Mouse (Mus musculus) forebrain, embryonic 10.5 days (tissue): ENCODE measurements around the gene Klrb1. TPM values are rescaled to one million over a fixed set of nuclear protein-coding genes. Genes with fewer than 3 reads are reported as not detected.
"Not testable (repeated sequence)": the region's sequence is repeated elsewhere in the genome, so short reads cannot be mapped to it uniquely, and the experiment has no call there.

Experiments
- DNase-seq: peaks from one replicate; pipeline ENCODE4 v3.0.0-alpha.2; 2017; ENCODE audit warnings: low spot score; ENCODE audit errors: extremely low spot score
- H3K27ac ChIP-seq: fragments of 300-500 bp; sonication (generic); 2 replicates; pipeline ENCODE4 v1.5.1; 2016; ENCODE audit warnings: mild to moderate bottlenecking
- H3K27me3 ChIP-seq: fragments of 300-500 bp; sonication (generic); 2 replicates; pipeline ENCODE4 v1.6.1; 2016; ENCODE audit warnings: mild to moderate bottlenecking; ENCODE audit not compliant: poor library complexity, severe bottlenecking
- H3K36me3 ChIP-seq: fragments of 300-500 bp; sonication (generic); replicated peaks from 2 replicates; pipeline ENCODE4 v1.6.1; 2016; ENCODE audit warnings: mild to moderate bottlenecking, moderate library complexity
- H3K4me1 ChIP-seq: fragments of 300-500 bp; sonication (generic); 2 replicates; pipeline ENCODE4 v1.6.1; 2016
- H3K4me3 ChIP-seq: fragments of 300-500 bp; sonication (generic); 2 replicates; pipeline ENCODE4 v1.5.1; 2016; ENCODE audit warnings: mild to moderate bottlenecking, moderate library complexity
- H3K9me3 ChIP-seq: fragments of 300-500 bp; sonication (generic); 2 replicates; pipeline ENCODE4 v1.6.1; 2016; ENCODE audit warnings: mild to moderate bottlenecking, moderate library complexity
- WGBS: fragments of 180-500 bp; shearing (Covaris S2); methylation state at CpG from one replicate; pipeline ENCODE4 v1.1.7; 2016; 5-methylcytosine and 5-hydroxymethylcytosine counted together
- polyA plus RNA-seq: library from polyadenylated mRNA; unstranded; fragments of >200 nt; fragmentation: Nextera tagmentation; extraction: Ambion mirVana; gene quantifications from 2 replicates; pipeline ENCODE4 v1.2.1, GENCODE M21; 2016

Gene Klrb1
- not detected in 2 replicates for polyA plus RNA-seq

DNA sequence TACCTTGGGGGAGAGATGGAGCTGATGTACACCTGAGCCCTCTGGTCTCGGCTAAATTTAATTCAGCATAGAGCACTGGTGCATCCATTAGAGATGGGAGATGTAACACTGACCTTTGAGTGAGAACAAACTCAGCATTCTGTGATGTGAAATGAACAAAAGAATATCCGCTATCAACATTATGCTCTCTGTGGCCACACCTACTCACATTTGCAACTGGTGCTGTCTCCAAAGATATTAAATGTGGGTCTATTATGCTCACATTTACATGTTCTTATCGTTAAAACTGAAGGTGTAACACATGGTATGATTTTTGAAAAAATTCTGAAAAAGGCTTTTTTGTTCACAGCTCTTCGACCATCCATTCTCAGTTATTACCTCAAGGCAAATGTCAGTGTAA is at the start of gene Klrb1:
Gene Klrb1, minus strand, starts transcription at position 101 of the 400 bp plus-strand sequence.
- WGBS: 86% methylated on average over 4 of the region's 4 CpGs
- Histone ChIP-seq H3K27ac (no peak within 1 kb of the TSS), H3K36me3 (no peaks in the 10 kb centered on the region), H3K9me3 (no peaks in the 10 kb centered on the region), H3K27me3 (no peaks in the 10 kb centered on the region), H3K4me1 (no peaks in the 10 kb centered on the region), H3K4me3 (no peak within 1 kb of the TSS)
- no peak for DNase-seq

DNA sequence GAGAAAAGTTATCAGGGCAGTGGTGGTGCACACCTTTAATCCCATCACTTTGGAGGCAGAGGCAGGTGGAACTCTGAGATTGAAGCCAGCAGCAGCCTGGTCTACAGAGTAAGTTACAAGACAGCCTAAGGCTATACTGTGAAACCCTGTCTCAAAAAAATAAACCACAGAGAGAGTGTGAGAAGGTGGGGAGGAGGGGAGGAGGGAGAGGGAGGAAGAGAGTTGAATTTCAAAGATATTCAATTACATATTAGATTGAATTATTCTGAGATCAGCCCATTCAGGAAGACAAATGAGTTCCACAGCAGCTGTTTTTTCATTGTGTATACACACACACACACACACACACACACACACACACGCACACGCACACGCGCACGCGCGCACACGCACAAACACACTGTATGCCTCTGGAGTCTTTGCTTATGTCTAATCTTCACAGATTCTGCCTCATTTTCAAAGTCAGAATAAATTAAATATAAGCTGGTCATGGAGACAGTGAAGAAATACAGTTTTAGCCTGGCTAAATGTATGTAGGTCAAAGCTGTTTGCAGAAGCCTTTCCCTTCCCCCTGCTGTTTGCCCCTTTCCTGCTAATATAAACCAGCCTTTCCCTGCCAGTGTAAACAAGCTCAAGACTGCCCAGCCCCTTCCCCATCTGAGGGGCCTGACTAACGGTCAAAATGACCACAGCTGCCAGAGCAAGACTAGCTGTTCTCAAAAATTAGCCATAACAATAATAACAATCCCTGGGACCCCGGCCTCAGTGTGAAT is 46.8 kb upstream of the Klrb1 start:
- Histone ChIP-seq H3K9me3 (peaks cover 15% of the 10 kb centered on the region; the same call in 1 of the 2 replicates), H3K27ac (0 out of 2 replicates have a peak overlapping the region, but pooled peaks have one; percentile 25), H3K27me3 (no peaks in the 10 kb centered on the region), H3K4me3 (no peak overlapping the region), H3K4me1 (peaks cover 14% of the 10 kb centered on the region), H3K36me3 (no peaks in the 10 kb centered on the region)
- WGBS: 80% methylated on average over 10 of the region's 10 CpGs
- DNase-seq: peak; percentile 30

DNA sequence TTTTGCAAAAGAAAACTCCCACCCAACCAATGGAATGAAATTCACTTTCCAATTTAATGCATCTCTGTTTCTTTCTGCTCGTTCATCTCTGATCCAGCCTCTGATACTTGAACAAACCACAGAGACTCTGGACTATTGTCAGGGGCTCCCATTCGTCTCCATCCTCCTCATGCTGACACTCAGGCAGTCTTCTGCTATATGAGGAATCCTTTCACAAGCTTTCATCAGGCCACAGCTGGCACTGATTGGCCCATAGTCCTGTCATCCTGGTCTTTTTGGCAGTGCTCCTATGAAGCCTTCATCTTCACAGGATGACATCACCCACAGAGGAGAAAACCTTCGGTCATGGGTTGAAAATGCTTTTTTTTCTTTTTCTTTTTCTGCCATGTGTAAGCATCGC is 45.2 kb upstream of the Klrb1 start:
- Histone ChIP-seq H3K27me3 (no peaks in the 10 kb centered on the region), H3K9me3 (peaks cover 3% of the 10 kb centered on the region; the same call in 1 of the 2 replicates), H3K27ac (no peak overlapping the region), H3K4me3 (no peak overlapping the region), H3K4me1 (peaks cover 23% of the 10 kb centered on the region), H3K36me3 (no peaks in the 10 kb centered on the region)
- 87% methylated on average over 4 of the region's 4 CpGs for WGBS
- no peak for DNase-seq

DNA sequence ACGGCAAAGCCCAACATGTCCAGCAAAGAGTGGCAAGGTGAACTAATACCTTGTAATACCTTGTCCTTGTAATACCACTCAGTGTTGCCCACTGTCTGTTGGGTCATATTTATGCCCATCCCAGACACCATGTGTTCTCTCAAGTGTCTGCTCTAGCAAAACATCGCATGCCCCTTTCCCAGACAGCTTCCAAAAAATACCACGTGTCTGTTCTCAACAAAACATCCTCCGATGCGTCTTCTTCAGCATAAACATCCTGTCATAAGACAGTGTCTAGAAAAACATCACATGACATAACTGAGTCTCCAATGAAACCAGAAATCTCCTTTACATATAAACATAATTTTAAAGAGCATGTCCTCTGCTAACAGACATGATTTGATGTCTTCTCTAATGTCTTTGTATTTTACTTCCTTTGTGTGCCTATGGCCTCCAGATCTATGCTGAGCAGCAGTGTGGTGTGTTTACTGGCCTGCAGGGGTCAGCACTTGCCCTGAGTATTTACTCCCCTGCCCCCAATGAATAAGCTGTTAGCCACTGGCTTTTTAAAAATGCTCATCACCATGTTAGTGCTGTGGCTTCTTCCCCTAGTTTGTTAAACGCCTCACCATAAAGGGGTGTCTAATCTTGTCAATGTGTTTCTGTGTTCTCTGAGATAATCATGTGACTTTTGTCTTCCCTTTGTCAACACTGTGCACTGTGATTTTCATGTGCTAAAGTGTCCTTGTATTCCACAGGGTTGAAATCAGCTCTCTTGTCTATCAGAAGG is 43.8 kb upstream of the Klrb1 start:
- not testable (repeated sequence) for H3K9me3 ChIP-seq, H3K36me3 ChIP-seq, H3K27ac ChIP-seq, H3K27me3 ChIP-seq, H3K4me3 ChIP-seq
- WGBS: 70% methylated on average over 6 of the region's 6 CpGs
- DNase-seq: peak; percentile 48
- H3K4me1 ChIP-seq: peaks cover 25% of the 10 kb centered on the region

DNA sequence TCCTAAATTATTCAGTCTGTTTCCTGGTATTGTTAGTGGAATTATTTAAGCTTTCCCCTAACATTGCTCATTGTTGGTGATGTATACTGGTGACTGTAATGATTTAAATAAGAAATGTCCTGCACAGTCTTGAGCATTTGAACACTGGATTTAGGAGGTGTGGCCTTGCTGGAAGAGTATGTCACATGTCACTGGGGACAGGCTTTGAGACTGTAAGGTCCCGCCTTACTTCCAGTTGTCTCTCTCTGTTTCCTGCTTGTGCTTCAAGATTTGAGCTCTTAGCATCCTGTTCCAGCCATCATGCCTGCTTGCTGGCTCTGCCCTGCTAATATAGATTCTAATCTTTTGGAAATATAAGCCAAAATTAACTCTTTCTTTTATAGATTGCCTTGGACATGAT is 42.4 kb upstream of the Klrb1 start:
- 92% methylated on average over 1 of the region's 1 CpGs for WGBS
- peaks cover 27% of the 10 kb centered on the region for H3K4me1 ChIP-seq
- H3K36me3 ChIP-seq: no peaks in the 10 kb centered on the region
- no peak overlapping the region for H3K4me3 ChIP-seq
- DNase-seq: no peak
- no peaks in the 10 kb centered on the region for H3K9me3 ChIP-seq
- no peak overlapping the region for H3K27ac ChIP-seq
- H3K27me3 ChIP-seq: no peaks in the 10 kb centered on the region

DNA sequence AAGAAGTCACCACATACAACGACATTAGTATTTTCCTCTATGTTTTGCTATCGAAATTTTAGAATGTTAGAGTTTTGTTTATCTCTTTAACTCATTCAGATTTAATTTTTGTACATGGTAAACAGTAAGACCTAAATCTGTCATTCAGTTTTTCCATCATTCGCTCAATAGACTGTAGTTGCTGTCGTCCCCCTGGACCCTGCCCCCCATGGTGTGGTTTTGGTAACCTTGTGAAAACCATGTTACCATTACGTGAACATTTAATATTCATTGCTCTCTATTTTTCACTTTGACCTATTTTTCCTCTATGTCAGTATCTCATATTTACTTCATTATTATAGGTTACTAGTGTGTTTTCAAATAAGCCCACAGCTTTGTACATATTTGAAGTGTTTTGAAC is 41.7 kb upstream of the Klrb1 start:
- DNase-seq: no peak
- H3K36me3 ChIP-seq: no peaks in the 10 kb centered on the region
- H3K4me3 ChIP-seq: peak overlapping the region; percentile 60
- WGBS: 25% methylated on average over 5 of the region's 5 CpGs
- H3K27ac ChIP-seq: peak overlapping the region; percentile 62; the same call in 1 of the 2 replicates
- H3K4me1 ChIP-seq: peaks cover 23% of the 10 kb centered on the region
- no peaks in the 10 kb centered on the region for H3K9me3 ChIP-seq
- no peaks in the 10 kb centered on the region for H3K27me3 ChIP-seq

DNA sequence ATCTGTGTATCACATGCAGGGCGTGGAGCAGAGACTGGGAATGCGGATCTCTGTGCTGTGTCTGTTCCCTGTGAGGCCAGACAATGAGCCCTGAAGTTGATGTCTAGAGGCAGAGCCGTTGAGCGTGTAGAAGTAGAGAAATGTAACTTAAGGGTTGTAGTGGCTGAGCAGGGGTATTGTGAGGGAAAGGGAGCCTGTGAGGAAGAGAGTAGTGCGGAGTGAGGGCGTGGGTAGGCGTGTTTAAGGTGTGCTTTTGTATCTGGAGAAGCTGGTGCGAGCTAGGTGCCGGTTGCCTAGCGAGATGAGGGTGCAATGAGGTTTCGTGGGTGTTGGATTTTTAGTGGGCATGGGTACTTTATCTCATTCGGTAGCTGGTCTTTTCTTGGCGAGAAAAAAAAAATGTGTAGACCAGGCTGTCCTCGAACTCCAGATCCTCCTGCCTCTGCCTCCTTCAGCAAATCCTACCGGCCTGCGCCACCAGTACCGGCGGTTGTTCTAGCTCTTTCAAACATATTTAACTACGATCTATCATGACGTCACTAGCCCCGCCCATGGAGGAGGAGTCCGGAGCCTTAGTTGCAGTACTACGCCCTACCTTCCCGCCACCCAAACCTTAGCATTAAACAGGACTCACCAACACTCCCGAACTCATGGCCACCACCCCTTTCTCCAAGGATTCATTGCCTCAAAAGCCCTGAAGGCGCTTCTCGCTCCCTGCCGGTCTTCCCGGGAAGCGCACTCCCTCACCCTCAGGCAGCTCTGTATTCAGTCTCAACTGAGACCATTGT is 41.1 kb upstream of the Klrb1 start:
- peaks cover 27% of the 10 kb centered on the region for H3K4me1 ChIP-seq
- no peaks in the 10 kb centered on the region for H3K9me3 ChIP-seq
- peak overlapping the region; percentile 77 for H3K27ac ChIP-seq
- H3K27me3 ChIP-seq: no peaks in the 10 kb centered on the region
- H3K4me3 ChIP-seq: peak overlapping the region; percentile 60
- no peaks in the 10 kb centered on the region for H3K36me3 ChIP-seq
- peak; percentile 96 for DNase-seq
- WGBS: 2% methylated on average over 30 of the region's 30 CpGs

DNA sequence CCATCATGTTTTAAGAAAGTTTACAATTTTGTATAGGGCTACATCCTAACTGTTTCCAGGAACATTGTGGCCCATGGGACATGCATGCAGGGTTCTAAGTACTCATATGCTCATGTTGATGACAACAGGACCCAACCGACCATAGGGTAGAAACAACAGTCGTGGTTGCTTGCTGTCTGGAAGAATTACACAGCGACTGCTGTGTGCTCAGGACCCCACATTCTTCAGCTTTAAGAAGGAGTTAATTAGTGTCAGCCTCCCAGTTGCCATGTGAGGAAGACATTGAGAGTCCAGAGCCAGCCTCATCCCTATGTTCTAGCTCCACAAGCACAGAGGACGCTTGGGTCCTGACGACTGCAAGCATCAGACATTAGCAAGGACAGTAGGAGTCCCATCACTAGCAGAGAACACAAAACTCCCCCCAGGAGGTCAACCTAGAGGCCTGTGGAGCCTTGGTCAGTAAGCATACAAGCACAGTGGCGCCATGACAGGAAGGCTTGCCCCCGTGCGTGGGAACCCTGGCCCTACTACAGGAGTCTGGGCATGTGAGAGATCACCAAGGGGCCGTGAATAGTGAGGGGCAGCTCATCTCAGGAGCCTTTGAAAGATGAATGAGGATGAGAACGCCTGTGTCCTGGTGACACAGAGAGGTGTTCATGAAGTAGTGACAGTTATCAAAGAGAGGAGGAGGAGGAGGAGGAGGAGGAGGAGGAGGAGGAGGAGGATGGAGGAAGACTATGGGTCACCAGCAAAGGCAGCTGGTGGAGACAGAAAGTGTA is 40.2 kb upstream of the Klrb1 start:
- H3K27me3 ChIP-seq, H3K9me3 ChIP-seq, DNase-seq, H3K36me3 ChIP-seq: not testable (repeated sequence)
- WGBS: 75% methylated on average over 10 of the region's 10 CpGs
- Histone ChIP-seq H3K4me3 (peak overlapping the region; percentile 60), H3K4me1 (peaks cover 27% of the 10 kb centered on the region), H3K27ac (peak overlapping the region; percentile 77; the same call in 1 of the 2 replicates)

DNA sequence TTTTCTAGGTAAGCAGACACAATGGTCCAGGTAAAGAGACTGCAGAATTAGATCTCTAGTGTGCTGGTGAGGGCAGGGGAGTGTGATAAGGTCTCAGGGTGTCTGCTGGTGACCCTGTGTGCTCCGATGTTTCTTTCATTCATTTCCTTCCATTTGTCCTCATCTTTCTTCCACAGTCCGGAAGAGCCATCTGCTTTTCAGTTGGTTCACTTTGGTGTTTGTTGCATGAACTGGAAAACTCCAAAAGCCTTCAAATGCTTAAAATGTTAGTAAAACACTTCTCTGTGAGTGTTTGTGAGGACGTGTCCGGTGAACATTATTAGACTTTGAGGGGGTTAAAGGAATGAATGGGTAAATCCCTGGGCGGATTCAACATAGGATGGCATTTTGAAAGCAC is 38.3 kb upstream of the Klrb1 start:
- peaks cover 22% of the 10 kb centered on the region for H3K4me1 ChIP-seq
- no peaks in the 10 kb centered on the region for H3K27me3 ChIP-seq
- WGBS: 44% methylated on average over 5 of the region's 5 CpGs
- H3K36me3 ChIP-seq: no peaks in the 10 kb centered on the region
- peak overlapping the region; percentile 79; the same call in 1 of the 2 replicates for H3K27ac ChIP-seq
- peak overlapping the region; percentile 62 for H3K4me3 ChIP-seq
- no peak for DNase-seq
- no peaks in the 10 kb centered on the region for H3K9me3 ChIP-seq

DNA sequence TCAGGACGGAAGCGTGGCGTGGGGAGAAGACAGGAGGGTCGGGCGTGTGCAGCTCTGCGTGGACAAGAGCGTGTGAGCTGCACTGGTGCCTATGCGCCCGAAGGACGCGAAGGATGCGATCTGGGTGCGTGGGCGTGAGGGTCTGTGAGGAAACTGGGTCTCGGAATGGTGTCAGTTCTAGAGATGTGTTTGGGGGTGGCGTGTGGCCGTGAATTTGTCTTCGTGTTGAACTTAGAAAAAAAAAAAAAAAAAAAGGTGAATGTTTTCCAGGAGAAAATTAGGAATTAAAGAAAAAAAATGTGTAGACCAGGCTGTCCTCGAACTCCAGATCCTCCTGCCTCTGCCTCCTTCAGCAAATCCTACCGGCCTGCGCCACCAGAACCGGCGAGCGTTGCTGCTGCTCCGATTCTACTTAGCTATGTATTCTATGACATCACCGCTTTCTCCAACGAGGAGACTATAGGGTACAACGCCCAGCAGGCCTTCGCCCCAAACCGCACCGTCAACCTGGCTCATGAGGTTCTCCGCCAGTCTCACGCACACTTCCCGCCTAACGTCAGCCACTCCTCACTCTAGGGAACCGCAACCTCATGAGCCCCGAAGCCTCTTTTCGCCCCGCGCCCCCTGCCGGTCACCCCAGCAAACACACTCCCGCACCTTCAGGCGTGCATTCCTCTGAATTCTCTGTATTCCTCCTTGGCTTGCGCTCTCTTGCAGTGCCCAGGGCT is 37.7 kb upstream of the Klrb1 start:
- H3K4me3 ChIP-seq: peak overlapping the region; percentile 62
- peaks cover 22% of the 10 kb centered on the region for H3K4me1 ChIP-seq
- peak; percentile 90 for DNase-seq
- H3K36me3 ChIP-seq, H3K9me3 ChIP-seq, H3K27me3 ChIP-seq: not testable (repeated sequence)
- H3K27ac ChIP-seq: peak overlapping the region; percentile 80
- under 1% methylated on average over 44 of the region's 44 CpGs for WGBS

DNA sequence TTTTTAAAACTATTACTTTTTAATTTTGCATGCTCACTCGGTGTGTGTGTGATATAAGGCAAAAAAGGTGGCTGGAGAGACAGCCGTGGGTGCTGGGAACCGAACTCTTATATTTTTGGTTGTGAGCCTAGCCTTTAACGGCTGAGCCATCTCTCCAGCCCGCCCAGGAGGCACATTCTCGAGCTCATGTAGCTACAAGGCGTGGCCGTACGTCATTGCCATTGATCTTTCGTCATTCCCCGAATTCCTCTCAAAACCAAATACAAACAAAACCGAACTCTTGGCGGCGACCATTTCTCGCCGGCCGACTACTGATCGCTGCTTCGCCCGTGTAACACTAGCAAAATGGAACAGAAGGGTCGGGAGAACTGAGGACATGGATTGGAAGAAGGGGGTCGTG is 37.2 kb upstream of the Klrb1 start:
- DNase-seq: peak; percentile 87
- under 1% methylated on average over 22 of the region's 22 CpGs for WGBS
- H3K27me3 ChIP-seq, H3K36me3 ChIP-seq, H3K9me3 ChIP-seq: not testable (repeated sequence)
- Histone ChIP-seq H3K4me1 (peaks cover 22% of the 10 kb centered on the region), H3K4me3 (peak overlapping the region; percentile 62), H3K27ac (peak overlapping the region; percentile 80)
